Mouse (Mus musculus) adrenal gland, postnatal 36 days (tissue): ENCODE data around the gene Tmem89. TPM values are rescaled to one million over a fixed set of nuclear protein-coding genes. Genes with fewer than 3 reads are reported as not detected.

Experiments
- DNase-seq, 2 experiments: peaks; one replicate each; pipeline ENCODE4 v3.0.0; 2021; ENCODE audit warnings: mixed read lengths in 1 of 2
- long read RNA-seq, 2 experiments: library from polyadenylated mRNA; stranded (forward); transcript quantifications; one replicate each; pipeline ENCODE4 v2.0.0; 2021; ENCODE audit warnings: borderline sequencing depth in 2 of 2
- total RNA-seq, 2 experiments: library from RNA; stranded (reverse); gene quantifications; 2 replicates each; pipeline ENCODE4 v1.2.3; 2021

Tmem89 gene
- total RNA-seq, result not detected
- long read RNA-seq, experiment 1, result 0 reads
- long read RNA-seq, experiment 2, result 0 reads

- no peak for DNase-seq
Measured at GRCm38 (mm10) chr9:108914491-108914890, at the start of gene Tmem89. Gene Tmem89 (plus strand): TSS chr9:108914619.

DNA sequence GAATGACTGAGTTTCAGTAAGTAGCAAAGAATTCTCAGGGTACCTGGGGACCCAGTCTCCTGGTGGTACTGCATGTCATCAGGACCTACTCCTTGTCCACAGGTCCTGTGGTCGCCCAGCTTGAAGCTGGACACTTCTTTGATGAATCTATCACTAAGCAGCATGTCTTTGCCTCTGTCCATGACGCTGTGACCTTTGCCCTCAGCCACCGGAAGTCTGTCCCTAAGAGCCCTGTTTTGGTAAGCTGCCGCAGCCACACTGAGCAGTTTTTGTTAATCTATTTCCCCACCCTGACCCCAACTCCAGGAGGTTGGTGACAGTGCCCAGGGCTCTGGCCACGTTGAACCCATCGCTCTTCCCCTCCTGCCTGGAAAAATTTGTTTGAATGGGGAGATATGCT is 2.1 kb upstream of the Tmem89 start:
- DNase-seq, result no peak

GRCm38 (mm10) chr9:108913161-108913560 is 1.3 kb upstream of the Tmem89 start:
- peak in 1 of 2 experiments; percentile 20 for DNase-seq

- no peak for DNase-seq
Measured at GRCm38 (mm10) chr9:108913621-108914020, 798 bp upstream of the Tmem89 start.

DNA sequence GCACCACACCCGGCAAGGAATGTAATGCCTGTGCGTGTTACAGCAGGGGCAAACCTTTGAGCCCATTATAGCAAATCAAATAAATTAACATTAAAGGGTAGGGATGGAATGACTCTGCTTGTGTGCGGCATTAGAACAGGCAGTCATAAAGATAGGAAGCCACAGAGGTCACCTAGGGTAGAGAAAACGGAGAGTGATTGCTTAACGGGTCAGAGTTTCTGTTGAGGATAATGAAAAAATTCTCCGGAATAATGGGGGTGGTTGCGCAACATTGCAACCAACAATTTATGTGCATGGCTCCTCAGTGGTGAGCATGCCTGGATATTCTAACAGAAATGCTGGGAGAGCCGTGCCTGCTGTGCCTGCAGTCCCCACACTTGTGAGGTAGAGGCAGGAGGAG is 11.5 kb downstream of the Tmem89 start:
- DNase-seq, result peak in 1 of 2 experiments; percentile 47

DNA sequence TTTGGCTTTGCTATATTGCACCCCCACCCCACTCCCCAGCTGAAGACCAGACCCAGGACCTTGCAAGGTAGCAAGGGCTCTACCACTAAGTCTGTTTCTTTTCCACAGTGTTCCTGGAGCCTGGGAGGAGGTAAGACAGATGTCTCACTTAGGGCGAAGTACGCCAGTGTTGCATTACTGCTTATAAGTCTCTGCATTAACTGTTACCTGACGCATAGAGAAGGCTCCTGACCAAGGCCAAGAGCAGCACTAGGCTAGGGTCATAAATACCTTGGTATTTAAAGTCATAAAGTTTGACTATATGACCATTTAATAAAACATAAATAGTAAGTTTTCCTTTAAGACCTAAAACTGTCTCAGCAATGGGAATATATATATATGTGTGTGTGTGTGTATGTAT is 14.0 kb downstream of the Tmem89 start:
- DNase-seq, result no peak

DNA sequence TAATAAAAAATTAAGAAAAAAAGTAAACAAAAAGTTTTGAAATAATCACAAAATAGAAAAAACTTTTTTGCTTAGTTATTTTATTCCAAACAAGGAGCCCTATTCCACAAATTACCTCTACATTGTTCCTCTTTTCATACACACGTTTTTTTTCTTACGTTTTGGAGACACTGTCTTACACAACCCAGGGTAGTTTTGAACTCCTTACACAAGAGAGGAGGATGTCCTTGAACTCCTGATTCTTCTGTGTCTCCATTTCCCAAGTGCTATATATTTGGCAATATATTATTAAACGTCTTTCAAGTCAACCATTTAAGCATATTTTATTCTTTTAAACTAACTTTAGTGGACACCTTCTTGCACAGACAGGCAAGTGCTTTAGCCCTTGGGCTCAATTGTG is 21.6 kb downstream of the Tmem89 start:
- DNase-seq, result no peak

DNA sequence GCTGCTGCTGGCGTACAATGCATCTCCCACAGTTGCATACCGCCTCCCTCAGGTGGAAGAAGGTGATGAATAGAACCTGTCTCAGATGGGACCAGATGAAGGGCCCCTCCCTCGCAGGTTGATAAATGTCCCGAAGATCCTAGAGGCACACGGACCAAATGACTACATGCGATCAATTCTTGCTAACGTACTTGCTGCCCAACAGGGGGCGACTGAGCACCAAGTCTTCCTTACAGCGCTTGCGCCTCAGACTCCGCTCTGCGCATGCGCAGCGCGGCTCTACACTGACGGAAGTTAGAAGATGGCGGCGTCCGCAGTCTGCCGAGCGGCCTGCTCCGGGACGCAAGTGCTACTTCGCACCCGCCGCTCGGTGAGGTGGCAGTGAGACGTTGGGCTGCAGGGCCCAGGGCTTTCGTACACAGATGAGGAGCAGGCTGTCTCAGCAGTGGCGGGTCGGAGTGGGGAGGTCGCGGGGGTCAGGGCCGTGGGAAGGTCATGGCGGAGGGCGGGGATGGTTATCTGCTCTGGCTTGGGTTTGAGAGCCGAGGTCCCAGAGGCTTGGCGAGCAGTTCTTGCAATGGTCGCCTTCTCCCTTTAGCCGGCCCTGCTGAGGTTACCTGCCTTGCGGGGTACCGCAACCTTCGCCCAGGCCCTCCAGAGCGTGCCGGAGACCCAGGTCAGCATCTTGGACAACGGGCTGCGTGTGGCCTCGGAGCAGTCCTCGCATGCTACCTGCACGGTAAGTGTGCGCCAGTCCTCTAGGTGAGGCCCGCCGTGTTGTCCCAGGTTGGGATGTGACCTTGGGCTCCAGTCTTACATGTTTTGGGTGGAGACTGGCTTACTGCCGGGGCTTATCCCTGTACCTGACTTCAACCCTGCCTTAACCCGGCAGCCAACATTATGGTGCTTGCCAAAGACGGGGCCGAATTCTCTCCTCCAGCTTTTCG is 22.3 kb downstream of the Tmem89 start, which contains the start of gene Uqcrc1:
Gene Uqcrc1, plus strand, starts transcription at position 216 of the 947 bp plus-strand sequence.
- DNase-seq, result peak; percentile 93 to 95

DNA sequence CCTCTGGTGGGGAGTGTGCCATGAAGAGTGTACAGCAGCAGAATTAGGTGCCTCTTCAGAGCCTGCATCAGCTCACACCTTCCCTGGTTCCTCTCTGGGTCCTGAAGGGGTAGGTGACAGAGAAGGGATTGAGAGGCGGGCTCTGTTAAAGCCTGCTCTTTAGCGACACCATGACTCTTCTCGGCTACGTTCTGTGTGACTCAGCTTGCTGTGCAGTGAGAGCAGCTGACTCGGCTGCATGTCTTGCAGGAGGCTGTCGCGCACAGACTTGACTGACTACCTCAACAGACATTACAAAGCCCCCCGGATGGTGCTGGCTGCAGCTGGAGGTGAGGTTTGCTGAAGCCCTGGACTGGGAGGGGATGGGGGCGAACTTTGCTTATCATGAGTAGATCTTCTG is 30.7 kb downstream of the Tmem89 start:
- DNase-seq, result no peak

GRCm38 (mm10) chr9:108945608-108946007 is 31.2 kb downstream of the Tmem89 start:
- DNase-seq, result no peak

- no peak for DNase-seq
Measured at GRCm38 (mm10) chr9:108949231-108949966, 35.0 kb downstream of the Tmem89 start.

DNA sequence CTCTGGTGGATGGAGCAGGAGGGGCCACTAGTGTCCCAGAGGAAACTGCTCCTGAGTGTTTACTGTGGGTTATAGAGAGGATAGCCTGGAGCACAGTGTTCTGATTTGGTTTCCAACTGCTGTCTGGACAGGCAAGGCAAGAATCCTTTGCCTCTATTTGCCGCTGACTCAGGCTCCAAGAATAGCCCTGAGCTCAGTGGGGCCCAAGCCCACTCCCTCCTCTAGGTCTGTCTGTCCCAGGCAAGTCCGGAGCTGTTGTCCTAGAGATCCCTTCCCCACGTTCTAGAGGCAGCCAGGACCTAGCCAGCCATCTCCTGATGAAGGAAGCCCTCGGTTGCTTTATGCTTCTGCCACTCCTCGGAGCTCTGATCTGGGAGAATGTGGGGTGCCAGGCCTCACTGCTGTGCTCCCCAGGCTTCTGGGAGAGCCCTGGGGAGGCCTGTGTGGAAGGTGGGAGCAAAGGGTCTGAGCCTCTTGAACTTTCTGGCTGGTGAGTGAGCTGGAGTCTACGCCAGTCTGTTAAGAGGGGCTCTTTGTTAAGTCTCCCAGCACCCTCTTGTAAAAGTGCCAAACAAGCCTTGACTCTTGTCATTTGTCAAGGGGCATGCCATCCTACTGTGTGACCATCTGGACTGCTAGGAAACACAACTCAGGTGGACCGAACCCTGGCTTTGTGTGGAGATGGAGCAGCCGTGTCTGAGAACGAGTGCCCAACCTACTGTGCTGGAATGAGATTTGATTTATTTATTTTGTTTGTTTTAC is 35.7 kb downstream of the Tmem89 start:
- DNase-seq, result no peak

DNA sequence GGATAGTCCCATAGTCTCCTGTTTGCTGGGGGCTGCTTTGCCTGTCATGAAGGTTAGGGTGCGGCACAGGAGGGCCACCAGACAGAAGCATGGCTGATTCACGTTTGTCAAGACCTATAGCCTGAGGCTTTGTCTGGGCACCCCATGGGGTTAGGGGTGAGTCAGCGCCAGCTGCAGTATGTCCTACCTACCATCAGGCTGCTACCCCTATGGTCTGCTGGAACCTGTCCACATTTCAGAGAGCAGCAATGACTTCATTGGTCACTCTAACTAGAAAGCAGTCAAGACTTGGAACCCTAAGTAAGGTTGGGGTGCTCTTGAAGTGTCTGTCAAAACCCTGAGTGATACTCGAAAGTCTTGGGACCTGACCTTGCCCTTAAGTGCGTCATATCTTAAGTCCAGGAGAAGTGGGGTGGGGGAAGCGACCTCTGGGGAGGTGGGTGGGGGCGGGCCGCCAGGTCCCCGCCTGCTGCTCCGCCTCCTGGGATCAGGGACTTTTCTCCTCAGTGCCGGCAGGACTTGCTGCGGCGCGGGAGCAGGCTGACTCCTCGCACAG is 38.7 kb downstream of the Tmem89 start, which contains the start of gene Col7a1:
Gene Col7a1, plus strand, starts transcription at position 506 of the 556 bp plus-strand sequence.
- no peak for DNase-seq

DNA sequence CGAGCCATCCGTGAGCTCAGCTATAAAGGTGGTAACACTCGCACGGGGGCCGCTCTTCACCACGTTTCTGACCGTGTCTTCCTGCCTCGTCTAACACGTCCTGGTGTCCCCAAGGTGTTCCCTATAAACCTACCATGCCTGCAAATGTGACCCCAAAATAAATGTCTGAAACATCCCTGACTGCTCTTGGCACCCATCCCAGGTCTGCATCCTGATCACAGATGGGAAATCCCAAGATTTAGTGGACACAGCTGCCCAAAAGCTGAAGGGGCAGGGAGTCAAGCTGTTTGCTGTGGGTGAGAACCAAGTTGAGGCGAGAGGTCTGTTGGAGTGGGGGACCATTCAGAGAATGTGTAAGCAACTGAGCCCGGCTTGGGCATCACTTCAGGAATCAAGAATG is 40.8 kb downstream of the Tmem89 start:
- DNase-seq, result no peak

- no peak for DNase-seq
Measured at GRCm38 (mm10) chr9:108955846-108956245, 41.4 kb downstream of the Tmem89 start.

DNA sequence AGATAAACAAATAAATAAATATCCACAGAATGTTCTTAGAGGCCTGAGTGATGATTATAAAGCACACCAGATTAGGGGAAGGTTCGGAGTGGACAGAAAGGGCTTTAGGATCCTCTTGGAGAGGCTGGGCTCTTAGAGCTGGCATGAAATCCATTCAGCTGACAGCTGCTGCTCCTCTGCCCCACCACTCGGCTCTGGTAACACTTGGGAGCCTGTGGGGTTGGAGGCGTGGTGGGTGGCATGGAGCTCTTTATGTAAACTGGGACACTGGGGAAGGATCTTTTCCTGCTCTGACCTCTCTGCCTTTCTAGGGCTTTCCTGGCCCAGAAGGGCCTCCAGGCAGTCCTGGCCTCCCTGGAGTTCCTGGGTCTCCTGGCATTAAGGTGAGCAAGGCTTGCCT is 49.2 kb downstream of the Tmem89 start:
- no peak for DNase-seq

DNA sequence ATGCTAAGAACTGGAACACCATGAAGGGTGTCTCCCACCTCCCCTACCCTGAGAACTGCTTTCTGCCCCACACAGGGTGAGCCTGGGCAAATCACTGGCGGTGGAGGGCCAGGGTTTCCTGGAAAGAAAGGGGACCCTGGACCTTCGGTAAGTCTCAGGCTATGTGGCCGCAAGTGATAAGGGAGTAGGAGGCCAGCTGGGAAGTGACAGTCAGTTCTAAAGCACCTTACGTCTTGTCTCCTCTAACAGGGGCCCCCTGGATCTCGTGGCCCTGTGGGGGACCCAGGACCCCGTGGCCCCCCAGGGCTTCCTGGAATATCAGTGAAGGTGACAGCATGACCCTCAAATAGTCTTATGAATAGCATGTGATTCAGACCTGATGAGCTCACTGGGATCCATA is 49.9 kb downstream of the Tmem89 start:
- no peak for DNase-seq
